Mouse (Mus musculus) E14TG2a.4 (cell line): ENCODE results near the gene Rcn1.

Experiments used
- CTCF ChIP-seq: conservative IDR thresholded peaks from 2 replicates; pipeline ENCODE4 v1.5.1; 2014; ENCODE audit warnings: low read length
- POU5F1 ChIP-seq: IDR thresholded peaks from 2 replicates; pipeline ENCODE4 v1.6.1; 2014; ENCODE audit warnings: low read length, borderline replicate concordance

DNA sequence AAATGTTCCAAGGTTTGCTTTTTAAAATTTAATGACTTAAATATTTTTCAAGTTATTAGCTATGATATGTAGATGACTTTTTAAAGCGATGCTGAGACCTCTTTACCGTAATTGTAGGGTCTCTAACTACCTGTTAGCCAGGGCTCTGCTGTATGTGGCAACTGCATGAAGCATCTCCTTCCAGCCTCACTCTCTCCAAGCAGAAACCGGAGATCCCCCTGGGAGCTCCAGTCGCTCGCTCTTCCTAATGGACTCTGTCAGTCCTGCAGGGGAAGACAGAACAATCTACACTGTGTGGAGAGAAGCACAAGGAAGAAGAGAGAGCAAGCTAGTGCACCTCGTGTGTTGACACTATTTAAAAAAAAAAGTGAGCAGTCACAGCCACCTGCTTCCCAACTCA lies 29.3 kb upstream of the Rcn1 start:
- TF ChIP-seq CTCF (no peak), POU5F1 (no peak)
